Mouse (Mus musculus) embryo, embryonic 11.5 days (tissue): ENCODE data around the gene Fam210b.

ENCODE experiments used
- DNase-seq: peaks from one replicate; pipeline ENCODE4 v3.0.0-alpha.2; 2012; ENCODE audit warnings: low read depth, low spot score

Fam210b gene

GRCm38 (mm10) chr2:172401116-172401825 is 55.9 kb downstream of the Fam210b start:
- DNase-seq = no peak

GRCm38 (mm10) chr2:172404239-172404638 is 58.9 kb downstream of the Fam210b start:
- DNase-seq = no peak

GRCm38 (mm10) chr2:172405011-172405410 is 59.6 kb downstream of the Fam210b start:
- DNase-seq = no peak
